Mouse (Mus musculus): ENCODE data around the gene Gm867. TPM values are rescaled to one million over a fixed set of nuclear protein-coding genes. Genes with fewer than 3 reads are reported as not detected.
A peak's percentile ranks its signal among the peaks of the same experiment; 100 is the strongest.

Gene Gm867
- total and polyA plus RNA-seq, 3 experiments = 0.08 to 1.6 TPM; not detected in 1

GRCm38 (mm10) chr10:75926396-75926795, 14.1 kb downstream of the Gm867 start:
- no peak for TF ChIP-seq MEF2A (IDR thresholded peaks at IDR 0.05; ENCODE audit: extremely low read depth, insufficient replicate concordance, low read depth, low read length, poor library complexity, severe bottlenecking)
- TF ChIP-seq MAX (IDR thresholded peaks at IDR 0.05; ENCODE audit: low read length) = no peak
- no peaks in the 10 kb centered on the region for H3K9me3 ChIP-seq (replicated peaks; ENCODE audit: insufficient read depth, low read length)
- no peak overlapping the region for H3K27ac ChIP-seq (ENCODE audit: control insufficient read depth, low read depth, low read length)
- no peaks in the 10 kb centered on the region; a peak in 1 of 4 replicates for H3K27me3 ChIP-seq (ENCODE audit: control insufficient read depth in 1 of 2, insufficient read depth in 2 of 2, low read length in 2 of 2)
- no peak overlapping the region for H3K9ac ChIP-seq (ENCODE audit: control insufficient read depth, low read depth, low read length, poor library complexity, severe bottlenecking)
- peaks cover 3% of the 10 kb centered on the region; the same call in 1 of the 2 replicates for H3K79me2 ChIP-seq (ENCODE audit: control insufficient read depth, insufficient read depth, low read length, poor library complexity)
- H3K36me3 ChIP-seq (ENCODE audit: control insufficient read depth in 1 of 2, insufficient read depth in 2 of 2, low read length in 2 of 2) = peaks cover 0 to 5% of the 10 kb centered on the region in 2 experiments; a peak in 2 of 4 replicates
- DNase-seq (ENCODE audit: low read depth, low spot score) = no peak
- H3K4me3 ChIP-seq (ENCODE audit: control insufficient read depth in 1 of 2, insufficient read depth in 1 of 2, low read depth in 2 of 2, low read length in 2 of 2) = no peak overlapping the region
- H3K4me1 ChIP-seq (ENCODE audit: control insufficient read depth in 1 of 2, insufficient read depth in 2 of 2, low read length in 2 of 2) = peaks cover 3 to 10% of the 10 kb centered on the region in 2 experiments; a peak in 3 of 4 replicates

GRCm38 (mm10) chr10:75924324-75924723, 16.1 kb downstream of the Gm867 start:
- Histone ChIP-seq H3K4me3 (ENCODE audit: control insufficient read depth in 1 of 2, insufficient read depth in 1 of 2, low read depth in 2 of 2, low read length in 2 of 2) (no peak overlapping the region), H3K36me3 (ENCODE audit: control insufficient read depth in 1 of 2, insufficient read depth in 2 of 2, low read length in 2 of 2) (peaks cover 0 to 15% of the 10 kb centered on the region in 2 experiments; a peak in 2 of 4 replicates), H3K27me3 (ENCODE audit: control insufficient read depth in 1 of 2, insufficient read depth in 2 of 2, low read length in 2 of 2) (no peaks in the 10 kb centered on the region), H3K9ac (ENCODE audit: control insufficient read depth, low read depth, low read length, poor library complexity, severe bottlenecking) (no peak overlapping the region), H3K9me3 (replicated peaks; ENCODE audit: insufficient read depth, low read length) (no peaks in the 10 kb centered on the region), H3K79me2 (ENCODE audit: control insufficient read depth, insufficient read depth, low read length, poor library complexity) (peaks cover 19% of the 10 kb centered on the region), H3K4me1 (ENCODE audit: control insufficient read depth in 1 of 2, insufficient read depth in 2 of 2, low read length in 2 of 2) (peaks cover 3 to 15% of the 10 kb centered on the region in 2 experiments; a peak in 3 of 4 replicates), H3K27ac (ENCODE audit: control insufficient read depth, low read depth, low read length) (no peak overlapping the region)
- TF ChIP-seq MEF2A (IDR thresholded peaks at IDR 0.05; ENCODE audit: extremely low read depth, insufficient replicate concordance, low read depth, low read length, poor library complexity, severe bottlenecking) = no peak
- TF ChIP-seq GATA1 (IDR thresholded peaks at IDR 0.05; ENCODE audit: low read depth, low read length) = no peak
- TF ChIP-seq GABPA (IDR thresholded peaks at IDR 0.05; ENCODE audit: low read depth, low read length) = no peak
- no peak for TF ChIP-seq MYC (IDR thresholded peaks at IDR 0.05; ENCODE audit: low read depth, low read length)
- TF ChIP-seq JUND (IDR thresholded peaks at IDR 0.05; ENCODE audit: low read depth, low read length) = no peak
- TF ChIP-seq CTCF (IDR thresholded peaks at IDR 0.05 in 2 of 3, conservative IDR thresholded peaks at IDR 0.05 in 1 of 3; ENCODE audit: control insufficient read depth in 1 of 3, insufficient read depth in 1 of 3, low read depth in 2 of 3, low read length in 3 of 3, poor library complexity in 1 of 3, severe bottlenecking in 1 of 3) = peak; percentile 2 to 38 (median 20); a peak in 4 of 6 replicates
- DNase-seq (ENCODE audit: low read depth, low spot score) = no peak

GRCm38 (mm10) chr10:75921726-75922560, 18.5 kb downstream of the Gm867 start:
- Histone ChIP-seq H3K27ac (ENCODE audit: control insufficient read depth, low read depth, low read length) (peak overlapping the region; percentile 33), H3K9me3 (replicated peaks; ENCODE audit: insufficient read depth, low read length) (no peaks in the 10 kb centered on the region), H3K79me2 (ENCODE audit: control insufficient read depth, insufficient read depth, low read length, poor library complexity) (peaks cover 28% of the 10 kb centered on the region), H3K4me3 (ENCODE audit: control insufficient read depth in 1 of 2, insufficient read depth in 1 of 2, low read depth in 2 of 2, low read length in 2 of 2) (peak overlapping the region; percentile 87 to 90), H3K36me3 (ENCODE audit: control insufficient read depth in 1 of 2, insufficient read depth in 2 of 2, low read length in 2 of 2) (peaks cover 8 to 18% of the 10 kb centered on the region in 2 experiments; a peak in 3 of 4 replicates), H3K4me1 (ENCODE audit: control insufficient read depth in 1 of 2, insufficient read depth in 2 of 2, low read length in 2 of 2) (peaks cover 3 to 23% of the 10 kb centered on the region in 2 experiments; a peak in 3 of 4 replicates), H3K27me3 (ENCODE audit: control insufficient read depth in 1 of 2, insufficient read depth in 2 of 2, low read length in 2 of 2) (no peaks in the 10 kb centered on the region), H3K9ac (ENCODE audit: control insufficient read depth, low read depth, low read length, poor library complexity, severe bottlenecking) (peak overlapping the region; percentile 93)
- TF ChIP-seq ZKSCAN1 (IDR thresholded peaks at IDR 0.05; ENCODE audit: low read depth, low read length) (no peak), TCF12 (IDR thresholded peaks at IDR 0.05; ENCODE audit: low read depth, low read length) (peak; percentile 4)
- DNase-seq (ENCODE audit: low read depth, low spot score) = peak; percentile 48

All from MEL (cell line).